Mouse (Mus musculus): ENCODE data around the gene Slitrk1. TPM values are rescaled to one million over a fixed set of nuclear protein-coding genes. Genes with fewer than 3 reads are reported as not detected.

The Slitrk1 gene
- polyA plus RNA-seq, 1 experiment from 2014 or later, result 1.2 TPM

- ATAC-seq (ENCODE audit: insufficient number of reproducible peaks, insufficient read depth, low FRiP score, low TSS enrichment, low read depth), result no peak
- Histone ChIP-seq H3K4me2 (no peak overlapping the region), H3K27me3 (no peaks in the 10 kb centered on the region), H3K4me3 (replicated peaks) (no peak overlapping the region), H3K4me1 (replicated peaks) (no peaks in the 10 kb centered on the region), H3K9me3 (no peaks in the 10 kb centered on the region), H3K27ac (no peak overlapping the region), H3K36me3 (no peaks in the 10 kb centered on the region), H3K9ac (replicated peaks) (no peak overlapping the region)
These were observed 46.1 kb downstream of the Slitrk1 start for GRCm38 (mm10) chr14:108867816-108868215.

GRCm38 (mm10) chr14:108864631-108865030 lies 49.3 kb downstream of the Slitrk1 start:
- H3K36me3 ChIP-seq, result no peaks in the 10 kb centered on the region
- no peak overlapping the region for H3K4me2 ChIP-seq
- no peaks in the 10 kb centered on the region for H3K4me1 ChIP-seq (replicated peaks)
- H3K9ac ChIP-seq (replicated peaks), result no peak overlapping the region
- H3K27ac ChIP-seq, result no peak overlapping the region
- no peaks in the 10 kb centered on the region for H3K9me3 ChIP-seq
- ATAC-seq (ENCODE audit: insufficient number of reproducible peaks, insufficient read depth, low FRiP score, low TSS enrichment, low read depth), result no peak
- no peaks in the 10 kb centered on the region for H3K27me3 ChIP-seq
- H3K4me3 ChIP-seq (replicated peaks), result no peak overlapping the region

DNA sequence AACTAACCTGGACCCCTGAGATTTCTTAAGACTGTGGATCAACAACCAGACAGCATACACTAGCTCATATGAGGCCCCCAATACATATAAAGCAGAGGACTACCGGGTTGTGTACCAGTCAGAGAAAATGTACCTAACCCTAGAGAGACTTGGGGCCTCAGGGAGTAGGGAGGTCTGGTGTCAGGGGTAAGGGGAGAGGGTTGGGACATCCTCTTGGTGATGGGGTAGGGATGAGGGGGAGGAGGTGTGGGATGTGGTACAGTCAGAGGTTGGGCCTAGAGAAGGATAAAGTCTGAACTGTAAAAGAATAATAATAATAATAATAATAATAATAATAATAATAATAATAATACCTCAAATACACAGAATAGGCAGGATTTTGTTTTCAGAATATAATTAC lies 54.6 kb downstream of the Slitrk1 start:
- Histone ChIP-seq H3K4me3 (replicated peaks) (no peak overlapping the region), H3K4me1 (replicated peaks) (no peaks in the 10 kb centered on the region), H3K27ac (no peak overlapping the region), H3K9me3 (no peaks in the 10 kb centered on the region), H3K9ac (replicated peaks) (no peak overlapping the region), H3K36me3 (no peaks in the 10 kb centered on the region), H3K4me2 (no peak overlapping the region), H3K27me3 (no peaks in the 10 kb centered on the region)
- ATAC-seq (ENCODE audit: insufficient number of reproducible peaks, insufficient read depth, low FRiP score, low TSS enrichment, low read depth), result no peak
- 79% methylated on average over 1 of the region's 1 CpGs for WGBS
